8 mouse cellular contexts compared by ENCODE assay signal in genomic region chr14:24245177-24246081, GRCm38 (mm10). TPM values are rescaled to one million over a fixed set of nuclear protein-coding genes. Genes with fewer than 3 reads are reported as not detected.
DNase-seq lines count a peak whose midpoint lies in the region; ATAC-seq and TF ChIP-seq lines count a peak whose summit lies in the region.

Gene Dlg5, minus strand, starts transcription at chr14:24245920.

- H3K4me3 ChIP-seq in forebrain, embryonic 13.5 days, result peak within 1 kb of the TSS; percentile 65
- H3K4me3 ChIP-seq in heart, embryonic 15.5 days, result peak within 1 kb of the TSS; percentile 83
- peak within 1 kb of the TSS; percentile 67 for H3K4me3 ChIP-seq in liver, embryonic 12.5 days
- peak within 1 kb of the TSS; percentile 86 for H3K4me3 ChIP-seq in neural tube, embryonic 13.5 days

- peaks cover 29% of the 10 kb centered on the region for H3K4me1 ChIP-seq in forebrain, embryonic 13.5 days
- H3K4me1 ChIP-seq in heart, embryonic 15.5 days (replicated peaks), result peaks cover 13% of the 10 kb centered on the region
- peaks cover 20% of the 10 kb centered on the region for H3K4me1 ChIP-seq in liver, embryonic 12.5 days
- H3K4me1 ChIP-seq in neural tube, embryonic 13.5 days (replicated peaks), result peaks cover 48% of the 10 kb centered on the region

- H3K4me2 ChIP-seq in forebrain, embryonic 13.5 days, result peak within 1 kb of the TSS; percentile 90
- peak within 1 kb of the TSS; percentile 89 for H3K4me2 ChIP-seq in heart, embryonic 15.5 days
- peak within 1 kb of the TSS; percentile 81 for H3K4me2 ChIP-seq in liver, embryonic 12.5 days
- peak within 1 kb of the TSS; percentile 84 for H3K4me2 ChIP-seq in neural tube, embryonic 13.5 days

- no peaks in the 10 kb centered on the region for H3K9me3 ChIP-seq in forebrain, embryonic 13.5 days (replicated peaks)
- H3K9me3 ChIP-seq in heart, embryonic 15.5 days (replicated peaks), result no peaks in the 10 kb centered on the region
- no peaks in the 10 kb centered on the region for H3K9me3 ChIP-seq in liver, embryonic 12.5 days (replicated peaks)
- H3K9me3 ChIP-seq in neural tube, embryonic 13.5 days, result no peaks in the 10 kb centered on the region

- H3K9ac ChIP-seq in forebrain, embryonic 13.5 days, result peak within 1 kb of the TSS; percentile 94
- H3K9ac ChIP-seq in heart, embryonic 15.5 days, result peak within 1 kb of the TSS; percentile 91
- H3K9ac ChIP-seq in liver, embryonic 12.5 days, result peak within 1 kb of the TSS; percentile 71
- H3K9ac ChIP-seq in neural tube, embryonic 13.5 days, result peak within 1 kb of the TSS; percentile 98

- TF ChIP-seq CTCF in brain, embryonic 14.5 days (IDR thresholded peaks at IDR 0.05; ENCODE audit: borderline replicate concordance, extremely low read depth, insufficient read depth, insufficient read length), result no peak

- H3K27ac ChIP-seq in forebrain, embryonic 13.5 days, result peak within 1 kb of the TSS; percentile 89
- H3K27ac ChIP-seq in heart, embryonic 15.5 days, result peak within 1 kb of the TSS; percentile 93
- H3K27ac ChIP-seq in liver, embryonic 12.5 days, result peak within 1 kb of the TSS; percentile 54
- H3K27ac ChIP-seq in neural tube, embryonic 13.5 days (replicated peaks), result peak within 1 kb of the TSS; percentile 94

- peaks cover 14% of the 10 kb centered on the region for H3K36me3 ChIP-seq in forebrain, embryonic 13.5 days (ENCODE audit: poor library complexity, severe bottlenecking)
- no peaks in the 10 kb centered on the region for H3K36me3 ChIP-seq in heart, embryonic 15.5 days
- no peaks in the 10 kb centered on the region for H3K36me3 ChIP-seq in liver, embryonic 12.5 days
- peaks cover 12% of the 10 kb centered on the region; the same call in 1 of the 2 replicates for H3K36me3 ChIP-seq in neural tube, embryonic 13.5 days

- under 1% methylated on average over 71 of the region's 98 CpGs for WGBS in forebrain, embryonic 13.5 days
- WGBS in heart, embryonic 15.5 days, result under 1% methylated on average over 86 of the region's 98 CpGs
- 2% methylated on average over 78 of the region's 98 CpGs for WGBS in liver, embryonic 12.5 days (ENCODE audit: insufficient replicate concordance)
- WGBS in neural tube, embryonic 13.5 days, result under 1% methylated on average over 76 of the region's 98 CpGs

- no peaks in the 10 kb centered on the region for H3K27me3 ChIP-seq in forebrain, embryonic 13.5 days
- H3K27me3 ChIP-seq in heart, embryonic 15.5 days, result no peaks in the 10 kb centered on the region
- peaks cover 98% of the 10 kb centered on the region for H3K27me3 ChIP-seq in liver, embryonic 12.5 days (replicated peaks)
- no peaks in the 10 kb centered on the region for H3K27me3 ChIP-seq in neural tube, embryonic 13.5 days

- TF ChIP-seq POLR2A in brain, embryonic 14.5 days (IDR thresholded peaks at IDR 0.05; ENCODE audit: borderline replicate concordance, extremely low read depth, insufficient read depth, insufficient read length, poor library complexity, severe bottlenecking), result peak; percentile 40; the same call in 1 of the 2 replicates

- peak; percentile 22 for DNase-seq in ES-CJ7 (ENCODE audit: low read depth, low spot score)
- peak; percentile 73 for DNase-seq in brain, embryonic 14.5 days (ENCODE audit: low read depth)
- DNase-seq in kidney, postnatal 10 days, result peak; percentile 84
- peak; percentile 72 for DNase-seq in urinary bladder, postnatal 14 days (ENCODE audit: low spot score)

- peak; percentile 89 for ATAC-seq in forebrain, embryonic 13.5 days
- peak; percentile 82 for ATAC-seq in heart, embryonic 15.5 days (replicated peaks; ENCODE audit: insufficient number of reproducible peaks, insufficient read depth, low FRiP score, low read depth)
- peak; percentile 78 for ATAC-seq in liver, embryonic 12.5 days
- ATAC-seq in neural tube, embryonic 13.5 days (ENCODE audit: low read depth), result peak; percentile 89

RNA-seq across cellular contexts. Expression of gene Dlg5, which starts in this region (rescaled TPM):
- polyA plus RNA-seq in brain, embryonic 14.5 days (2012; rRNA removed), result 70.6 and 89.3 TPM in 2 replicates
- polyA plus RNA-seq in forebrain, embryonic 13.5 days (2015; fragmentation: Nextera tagmentation; extraction: Ambion mirVana), result 15.5 and 18.4 TPM in 2 replicates
- 5.7 and 8.8 TPM in 2 replicates for polyA plus RNA-seq in heart, embryonic 15.5 days (2015; fragmentation: Nextera tagmentation; extraction: Ambion mirVana)
- polyA plus RNA-seq in liver, embryonic 12.5 days (2016; fragmentation: Nextera tagmentation; extraction: Ambion mirVana), result 2.2 and 3.2 TPM in 2 replicates
- polyA plus RNA-seq in neural tube, embryonic 13.5 days (2015; fragmentation: Nextera tagmentation; extraction: Ambion mirVana), result 19.1 and 20.0 TPM in 2 replicates

Comparison
In these comparisons a context has a peak if more than half of its experiments do, and no peak if none do; other contexts are left out.
1. Peak in every context shown above with its lines: DNase-seq, ATAC-seq, H3K4me3 ChIP-seq and H3K27ac ChIP-seq.
2. DNase-seq: peak in every context shown above with its lines; median percentile 84 in kidney, postnatal 10 days; 73 in brain, embryonic 14.5 days; 72 in urinary bladder, postnatal 14 days; 22 in ES-CJ7.